Mouse (Mus musculus) monocyte, adult 5-6 weeks (primary cell): ENCODE data around the gene Sspn. TPM values are rescaled to one million over a fixed set of nuclear protein-coding genes. Genes with fewer than 3 reads are reported as not detected.

Source experiments
- ATAC-seq: fragments of 153-309, 156-312 bp; replicated peaks from 2 replicates; pipeline ENCODE4 v1.8.0; 2017; ENCODE audit warnings: mild to moderate bottlenecking; ENCODE audit not compliant: low TSS enrichment, insufficient number of reproducible peaks, severe bottlenecking, poor library complexity, low FRiP score
- total RNA-seq: library from RNA; stranded (forward); fragments of 200-1000, 200-491, 200-594 nt; gene quantifications from 3 replicates; pipeline ENCODE4 v1.2.3, GENCODE M21; 2017

The Sspn gene
- total RNA-seq, 1 experiment from 2014 or later: 2.8 TPM

DNA sequence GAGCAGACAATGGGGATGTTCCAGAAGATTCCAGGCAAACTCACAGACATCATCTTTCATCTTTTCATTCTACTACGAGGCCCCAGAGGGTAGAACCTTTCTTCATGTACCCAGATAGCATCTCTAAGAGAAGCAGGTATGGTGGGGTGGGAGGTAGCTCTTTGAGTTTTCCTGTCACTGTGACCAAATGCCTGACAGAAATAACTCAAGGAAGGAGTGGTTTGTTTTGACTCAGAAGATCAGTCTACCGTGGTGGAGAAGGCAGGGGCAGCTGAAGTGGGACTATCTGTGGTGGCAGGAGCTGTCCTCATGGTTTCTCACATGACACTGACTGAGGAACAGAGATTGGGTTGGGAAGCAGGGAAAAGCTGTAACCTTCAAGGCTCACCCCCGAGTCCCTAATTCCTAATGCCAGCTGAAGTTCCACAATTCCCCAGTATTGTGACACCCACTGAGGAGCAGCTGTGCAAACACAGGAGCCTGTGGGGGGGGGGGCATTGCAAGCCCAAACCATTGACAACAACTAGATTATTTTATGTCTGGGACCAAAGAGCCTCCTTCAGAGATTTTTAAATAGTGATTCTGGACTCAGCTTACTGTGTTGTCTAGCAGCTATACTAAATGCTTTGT lies 74.6 kb downstream of the Sspn start:
- ATAC-seq: no peak

DNA sequence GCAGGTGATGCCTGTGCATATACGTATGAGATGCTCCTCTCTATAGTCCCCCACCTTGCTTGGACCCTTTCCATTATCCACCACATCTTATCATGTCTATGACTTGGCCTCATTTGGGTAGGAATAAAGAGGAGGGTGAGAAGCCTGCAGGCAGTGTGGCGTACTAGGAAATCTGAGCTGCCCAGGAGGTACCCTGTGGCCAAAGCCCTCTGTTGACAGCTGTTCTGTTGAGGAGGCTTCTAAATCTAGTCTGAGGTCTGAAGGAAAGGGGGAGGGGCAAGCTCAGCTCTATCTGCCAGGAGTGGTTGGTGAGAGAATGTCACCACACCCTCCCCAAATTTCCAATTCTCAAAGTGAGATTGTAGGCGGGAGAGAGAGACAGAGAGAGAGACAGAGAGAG lies 75.3 kb downstream of the Sspn start:
- no peak for ATAC-seq

DNA sequence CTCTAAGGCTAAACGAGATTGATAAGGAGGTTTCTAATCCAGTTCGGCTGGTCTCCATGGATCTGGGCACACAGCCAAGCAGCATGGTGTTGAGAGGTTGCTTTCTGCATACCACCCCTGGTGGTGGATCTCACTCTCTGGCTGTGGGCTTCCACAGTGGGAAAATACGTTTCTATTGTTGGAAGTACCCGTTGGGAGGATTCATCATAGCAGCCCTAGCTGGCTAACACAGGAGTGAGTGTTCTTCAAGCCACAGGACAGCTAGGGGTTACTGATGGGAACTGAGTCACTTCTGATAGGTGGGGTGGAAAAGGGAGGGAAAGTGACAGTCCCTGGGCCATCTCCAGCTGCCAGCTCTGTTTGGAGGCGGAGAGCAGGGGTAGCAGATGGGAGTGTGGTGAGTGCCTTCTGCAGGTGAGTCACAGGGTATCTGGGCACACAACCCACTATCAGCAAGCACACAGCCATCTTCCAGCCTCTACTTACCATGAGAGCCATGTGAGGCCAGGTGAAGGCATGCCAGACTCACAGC lies 77.1 kb downstream of the Sspn start:
- no peak for ATAC-seq

DNA sequence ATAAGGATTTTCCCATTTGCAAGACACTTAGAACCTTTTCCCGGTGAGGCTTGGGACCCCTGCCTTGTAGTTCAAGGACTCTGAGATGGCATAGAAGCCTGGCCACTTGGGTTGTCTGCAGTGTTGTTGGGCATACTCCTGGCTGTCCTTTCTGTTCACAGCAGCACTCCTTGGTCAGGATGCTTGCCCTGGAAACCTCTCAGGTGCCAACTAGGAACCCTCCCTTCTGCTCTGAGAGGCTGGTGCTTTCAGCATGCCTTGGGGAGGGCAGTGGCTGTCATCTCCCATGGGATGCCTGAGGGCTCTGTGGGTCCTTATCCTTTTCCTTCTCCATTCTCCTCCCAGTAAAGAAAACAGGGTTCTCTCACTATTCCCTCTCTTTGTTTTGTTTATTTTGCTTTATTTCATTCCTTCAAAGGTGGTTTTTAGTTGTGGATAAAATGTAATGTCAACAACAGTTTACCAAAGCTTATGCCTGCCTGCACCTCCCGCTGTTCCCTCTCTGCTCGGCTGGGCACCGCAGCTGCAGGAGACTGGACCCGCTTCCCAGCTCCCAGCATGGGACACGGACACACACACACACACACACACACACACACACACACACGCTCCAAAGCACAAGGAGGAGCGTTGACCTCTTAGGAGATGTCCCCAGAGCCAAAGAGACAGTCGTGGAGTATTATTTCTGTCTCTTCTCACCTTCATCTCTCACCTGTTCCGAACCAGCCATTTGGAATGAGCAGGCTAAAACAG lies 77.9 kb downstream of the Sspn start:
- no peak for ATAC-seq

DNA sequence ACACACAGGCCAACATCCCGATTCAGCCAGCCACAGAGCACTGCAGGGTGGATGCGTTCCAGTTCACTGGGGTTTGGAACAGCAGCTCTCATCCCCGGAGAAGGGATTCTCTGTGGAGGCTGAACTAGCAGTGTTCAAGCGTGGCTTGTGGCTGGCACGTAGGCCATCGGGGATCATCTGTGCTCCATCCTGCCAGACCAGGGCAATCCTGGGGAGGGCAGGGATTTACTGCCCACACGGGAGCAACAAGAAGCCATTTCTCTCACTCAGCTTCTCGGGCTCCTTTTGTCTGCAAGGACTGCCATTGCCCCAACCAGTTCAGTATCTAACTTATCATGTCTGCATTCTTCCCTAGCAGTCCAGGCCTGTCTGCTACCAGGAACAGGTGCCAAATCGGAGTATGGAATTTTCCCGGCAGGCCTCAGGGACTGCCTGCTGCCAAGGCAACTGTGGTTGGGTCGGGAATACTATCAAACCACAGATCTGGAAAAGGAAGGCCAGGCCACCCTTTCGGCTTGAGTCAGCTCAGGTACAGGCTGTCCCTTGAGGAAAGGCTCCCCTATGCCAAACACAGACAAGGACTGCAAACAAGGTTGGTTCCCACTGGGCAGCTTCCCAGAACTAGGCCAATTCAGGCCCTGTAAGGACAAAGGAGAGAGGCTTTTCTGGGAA lies 78.8 kb downstream of the Sspn start:
- no peak for ATAC-seq

DNA sequence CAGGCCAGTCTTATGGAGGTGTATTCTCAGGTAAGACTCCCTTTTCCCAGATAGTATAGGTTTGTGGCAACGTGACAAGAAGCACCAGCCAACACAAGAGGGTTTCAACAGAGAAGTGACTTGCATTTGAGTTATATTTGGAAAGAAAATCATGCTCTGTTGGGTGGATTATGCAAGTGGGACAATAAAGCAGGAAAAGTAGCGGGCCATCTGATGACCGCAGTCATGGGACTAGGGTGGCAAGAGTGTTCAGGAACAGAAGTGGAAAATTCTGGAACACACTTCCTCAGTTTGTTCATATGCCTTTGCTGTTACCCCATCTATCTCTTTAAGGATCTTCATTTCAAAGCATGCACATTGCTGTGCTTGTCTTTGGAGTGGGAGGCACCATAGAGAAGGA lies 82.9 kb downstream of the Sspn start:
- ATAC-seq: no peak

Other genes starting within 250 kb of the Sspn start
- gene Rassf8, start 184.9 kb upstream of the Sspn start, total RNA-seq: 2.3 to 12.3 TPM (median 8.3 TPM) in 3 replicates
- 2.9 to 9.1 TPM (median 5.9 TPM) in 3 replicates for gene Bhlhe41, start 66.1 kb upstream of the Sspn start, total RNA-seq